In genomic region chr3:83099139-83099538, GRCm38 (mm10) we compare ENCODE assay signal across 14 mouse cellular contexts. TPM values are rescaled to one million over a fixed set of nuclear protein-coding genes. Genes with fewer than 3 reads are reported as not detected.
DNase-seq lines count a peak whose midpoint lies in the region; ATAC-seq and TF ChIP-seq lines count a peak whose summit lies in the region.
"Had no signal": no experiment of that assay in that cellular context is flagged by ENCODE, and none has a peak within 500 bp of the region (broad histone marks: within the 10 kb centered on the region; RNA-seq: fewer than 3 reads in every experiment).

No protein-coding gene starts in this region.

- TF ChIP-seq CTCF in layer of hippocampus, adult 2 months (conservative IDR thresholded peaks at IDR 0.05): no peak

- no peak overlapping the region for H3K27ac ChIP-seq in layer of hippocampus, adult 2 months
- peak overlapping the region; percentile 86 for H3K27ac ChIP-seq in forebrain, embryonic 15.5 days (replicated peaks)
- H3K27ac ChIP-seq in intestine, embryonic 15.5 days: no peak overlapping the region
- peak overlapping the region; percentile 72 for H3K27ac ChIP-seq in neural tube, embryonic 15.5 days (replicated peaks)
- H3K27ac ChIP-seq: liver, embryonic 14.5 days had no signal

- DNase-seq in layer of hippocampus, adult 2 months (ENCODE audit: low spot score in 2 of 2): no peak
- no peak for DNase-seq in layer of hippocampus, adult 18-20 months (ENCODE audit: low spot score in 2 of 2)
- no peak for DNase-seq in embryo, embryonic 9.5 days (ENCODE audit: extremely low spot score)
- no peak for DNase-seq in cerebellum, adult 11 months
- DNase-seq: adrenal gland, adult 8-10 months; cerebellum, adult 8-10 months; gastrocnemius, postnatal 10 days; layer of hippocampus, adult 9-11 months had no signal

- peak overlapping the region; percentile 40 for H3K9ac ChIP-seq in forebrain, embryonic 15.5 days (replicated peaks)
- no peak overlapping the region for H3K9ac ChIP-seq in intestine, embryonic 15.5 days
- H3K9ac ChIP-seq in neural tube, embryonic 15.5 days (replicated peaks): 0 out of 2 replicates have a peak overlapping the region, but pooled peaks have one; percentile 21
- H3K9ac ChIP-seq: liver, embryonic 14.5 days had no signal

- peak overlapping the region; percentile 50 for H3K4me3 ChIP-seq in layer of hippocampus, adult 2 months
- peak overlapping the region; percentile 33 for H3K4me3 ChIP-seq in forebrain, embryonic 15.5 days
- no peak overlapping the region for H3K4me3 ChIP-seq in intestine, embryonic 15.5 days (replicated peaks)
- peak overlapping the region; percentile 31 for H3K4me3 ChIP-seq in neural tube, embryonic 15.5 days (replicated peaks)

- peaks cover 29% of the 10 kb centered on the region for H3K4me1 ChIP-seq in forebrain, embryonic 15.5 days
- no peaks in the 10 kb centered on the region for H3K4me1 ChIP-seq in intestine, embryonic 15.5 days (replicated peaks)
- peaks cover 30% of the 10 kb centered on the region for H3K4me1 ChIP-seq in neural tube, embryonic 15.5 days

- no peaks in the 10 kb centered on the region for H3K36me3 ChIP-seq in forebrain, embryonic 15.5 days
- no peaks in the 10 kb centered on the region for H3K36me3 ChIP-seq in intestine, embryonic 15.5 days
- no peaks in the 10 kb centered on the region for H3K36me3 ChIP-seq in neural tube, embryonic 15.5 days
- H3K36me3 ChIP-seq: G1E had no signal

- peak overlapping the region; percentile 57 for H3K4me2 ChIP-seq in forebrain, embryonic 15.5 days (replicated peaks)
- peak overlapping the region; percentile 42; the same call in 1 of the 2 replicates for H3K4me2 ChIP-seq in intestine, embryonic 15.5 days (replicated peaks)
- peak overlapping the region; percentile 61 for H3K4me2 ChIP-seq in neural tube, embryonic 15.5 days

- no peaks in the 10 kb centered on the region for H3K27me3 ChIP-seq in forebrain, embryonic 15.5 days
- H3K27me3 ChIP-seq in intestine, embryonic 15.5 days (replicated peaks): no peaks in the 10 kb centered on the region
- H3K27me3 ChIP-seq in neural tube, embryonic 15.5 days (replicated peaks): no peaks in the 10 kb centered on the region

- H3K9me3 ChIP-seq in forebrain, embryonic 15.5 days: no peaks in the 10 kb centered on the region
- no peaks in the 10 kb centered on the region for H3K9me3 ChIP-seq in intestine, embryonic 15.5 days
- H3K9me3 ChIP-seq in neural tube, embryonic 15.5 days (replicated peaks): no peaks in the 10 kb centered on the region
- H3K9me3 ChIP-seq: G1E had no signal

- WGBS in forebrain, embryonic 15.5 days: 75% methylated on average over 1 of the region's 1 CpGs
- 97% methylated on average over 1 of the region's 1 CpGs for WGBS in intestine, embryonic 15.5 days
- 82% methylated on average over 1 of the region's 1 CpGs for WGBS in neural tube, embryonic 15.5 days

- ATAC-seq in forebrain, embryonic 15.5 days (replicated peaks): peak; percentile 36; the same call in 1 of the 2 replicates
- no peak for ATAC-seq in intestine, embryonic 15.5 days
- peak; percentile 29; the same call in 1 of the 2 replicates for ATAC-seq in neural tube, embryonic 15.5 days (ENCODE audit: low FRiP score)

RNA-seq across cellular contexts. Expression of gene Dchs2, which starts 28.6 kb away (rescaled TPM):
- 1 to 10 TPM; 3.2 to 3.7 TPM for total RNA-seq in layer of hippocampus, adult 2 months (2021)
- total RNA-seq in layer of hippocampus, adult 18-20 months (2021): 1 to 10 TPM; 3.9 to 4.5 TPM
- polyA plus RNA-seq in forebrain, embryonic 15.5 days (2015; fragmentation: Nextera tagmentation; extraction: Ambion mirVana): 0.42 and 0.52 TPM in 2 replicates
- 0.10 and 0.16 TPM in 2 replicates for polyA plus RNA-seq in intestine, embryonic 15.5 days (2015; fragmentation: Nextera tagmentation; extraction: Ambion mirVana)
- 1.1 and 1.2 TPM in 2 replicates for polyA plus RNA-seq in neural tube, embryonic 15.5 days (2015; fragmentation: Nextera tagmentation; extraction: Ambion mirVana)
- polyA plus RNA-seq: G1E had no signal

RNA-seq across cellular contexts. Expression of gene Plrg1, which starts 43.8 kb away (rescaled TPM):
- total RNA-seq in layer of hippocampus, adult 2 months (2021): 10 to 100 TPM; 50.3 to 50.6 TPM
- total RNA-seq in layer of hippocampus, adult 18-20 months (2021): 10 to 100 TPM; 51.3 to 56.5 TPM
- polyA plus RNA-seq in forebrain, embryonic 15.5 days (2015; fragmentation: Nextera tagmentation; extraction: Ambion mirVana): 114 and 118 TPM in 2 replicates
- 87.4 and 88.3 TPM in 2 replicates for polyA plus RNA-seq in intestine, embryonic 15.5 days (2015; fragmentation: Nextera tagmentation; extraction: Ambion mirVana)
- 92.6 and 97.6 TPM in 2 replicates for polyA plus RNA-seq in neural tube, embryonic 15.5 days (2015; fragmentation: Nextera tagmentation; extraction: Ambion mirVana)

RNA-seq across cellular contexts. Expression of gene Fgb, which starts 49.5 kb away (rescaled TPM):
- total RNA-seq in layer of hippocampus, adult 2 months (2021): not detected
- not detected for total RNA-seq in layer of hippocampus, adult 18-20 months (2021)
- 0.27 TPM in 1 of 2 replicates, not detected in the other for polyA plus RNA-seq in forebrain, embryonic 15.5 days (2015; fragmentation: Nextera tagmentation; extraction: Ambion mirVana)
- polyA plus RNA-seq in intestine, embryonic 15.5 days (2015; fragmentation: Nextera tagmentation; extraction: Ambion mirVana): 7.0 and 9.4 TPM in 2 replicates
- polyA plus RNA-seq in neural tube, embryonic 15.5 days (2015; fragmentation: Nextera tagmentation; extraction: Ambion mirVana): 0.20 and 1.1 TPM in 2 replicates
- polyA plus RNA-seq: G1E; spleen, adult 2 months had no signal

Comparison
In these comparisons a context has a peak if more than half of its experiments do, and no peak if none do; other contexts are left out.
1. H3K27ac ChIP-seq: peak in forebrain, embryonic 15.5 days (single experiment) and neural tube, embryonic 15.5 days (single experiment); none in layer of hippocampus, adult 2 months (single experiment) and intestine, embryonic 15.5 days (single experiment).
2. Peak in every context shown above with its lines, with median percentiles within 50 percentile points of each other: H3K4me2 ChIP-seq.